Mouse (Mus musculus): ENCODE measurements around the gene Traf1.

The Traf1 gene

GRCm38 (mm10) chr2:34940246-34940645 is 21.3 kb downstream of the Traf1 start:
- DNase-seq, result no peak

- DNase-seq, result no peak
Measured at GRCm38 (mm10) chr2:34938269-34939208, 23.0 kb downstream of the Traf1 start.

GRCm38 (mm10) chr2:34937460-34937859 is 24.1 kb downstream of the Traf1 start:
- DNase-seq, result no peak

- no peak for DNase-seq
Measured at GRCm38 (mm10) chr2:34927320-34927719, 34.3 kb downstream of the Traf1 start.

GRCm38 (mm10) chr2:34922729-34923128 is 38.8 kb downstream of the Traf1 start:
- no peak for DNase-seq

GRCm38 (mm10) chr2:34920144-34920543 is 41.4 kb downstream of the Traf1 start:
- no peak for DNase-seq

GRCm38 (mm10) chr2:34915103-34915502 is 46.5 kb downstream of the Traf1 start:
- no peak for DNase-seq

- DNase-seq, result no peak
Measured at GRCm38 (mm10) chr2:34914823-34915082, 46.8 kb downstream of the Traf1 start.

- peak; percentile 35 to 61 for DNase-seq
Measured at GRCm38 (mm10) chr2:34914069-34914822, 47.3 kb downstream of the Traf1 start.

GRCm38 (mm10) chr2:34913218-34914068 is 48.1 kb downstream of the Traf1 start, which contains the start of gene Phf19:
TSS of gene Phf19 (minus strand) at chr2:34914026.
- DNase-seq, result peak; percentile 31 to 64

GRCm38 (mm10) chr2:34912613-34913012 is 49.0 kb downstream of the Traf1 start:
- DNase-seq, result no peak

- no peak for DNase-seq
Measured at GRCm38 (mm10) chr2:34911871-34912270, 49.7 kb downstream of the Traf1 start.

GRCm38 (mm10) chr2:34909719-34910118 is 51.9 kb downstream of the Traf1 start:
- no peak for DNase-seq

GRCm38 (mm10) chr2:34906861-34907604 is 54.5 kb downstream of the Traf1 start:
- peak; percentile 34 to 61 for DNase-seq

GRCm38 (mm10) chr2:34906426-34906825 is 55.1 kb downstream of the Traf1 start:
- no peak for DNase-seq

GRCm38 (mm10) chr2:34904849-34905542 is 56.6 kb downstream of the Traf1 start:
- DNase-seq, result peak; percentile 100

- DNase-seq, result no peak
Measured at GRCm38 (mm10) chr2:34903652-34904405, 57.7 kb downstream of the Traf1 start.

- no peak for DNase-seq
Measured at GRCm38 (mm10) chr2:34903191-34903590, 58.4 kb downstream of the Traf1 start.

- DNase-seq, result peak; percentile 30 to 54
Measured at GRCm38 (mm10) chr2:34902731-34903130, 58.8 kb downstream of the Traf1 start.

GRCm38 (mm10) chr2:34901726-34902125 is 59.8 kb downstream of the Traf1 start:
- DNase-seq, result no peak

GRCm38 (mm10) chr2:34900412-34900811 is 61.2 kb downstream of the Traf1 start:
- DNase-seq, result no peak
